Mouse (Mus musculus) monocyte, adult 2 months (primary cell): ENCODE measurements at regions not wholly inside any gene's neighbourhood (a gene's known extent, or its start where the extent isn't known, plus 50 kb on each side); places are given as distances from the start of the nearest gene placed in this dataset.

ENCODE experiments used
- DNase-seq, 2 experiments: peaks; one replicate each; pipeline ENCODE4 v3.0.0; 2022; ENCODE audit warnings: low spot score in 2 of 2, low read depth in 1 of 2

- no peak for DNase-seq
These were observed 113.7 kb upstream of the Lsm14a start for GRCm38 (mm10) chr7:34506816-34507215.

GRCm38 (mm10) chr7:34493892-34494291, 100.8 kb upstream of the Lsm14a start:
- DNase-seq: no peak

- DNase-seq: no peak
These were observed 91.9 kb upstream of the Lsm14a start for GRCm38 (mm10) chr7:34484908-34485598.

GRCm38 (mm10) chr7:34483368-34483767, 90.3 kb upstream of the Lsm14a start:
- no peak for DNase-seq

GRCm38 (mm10) chr7:34480771-34481170, 87.7 kb upstream of the Lsm14a start:
- DNase-seq: no peak

- DNase-seq: no peak
These were observed 77.9 kb upstream of the Lsm14a start for GRCm38 (mm10) chr7:34471003-34471402.

- DNase-seq: no peak
These were observed 69.0 kb upstream of the Lsm14a start for GRCm38 (mm10) chr7:34462069-34462468.

- no peak for DNase-seq
These were observed 66.8 kb upstream of the Lsm14a start for GRCm38 (mm10) chr7:34459834-34460495.

- DNase-seq: no peak
These were observed 65.7 kb upstream of the Lsm14a start for GRCm38 (mm10) chr7:34458851-34459250.

- peak in 1 of 2 experiments; percentile 10 for DNase-seq
These were observed 55.2 kb upstream of the Lsm14a start for GRCm38 (mm10) chr7:34448364-34448763.

- DNase-seq: no peak
These were observed 51.1 kb upstream of the Lsm14a start for GRCm38 (mm10) chr7:34444263-34444662.
